21 mouse cellular contexts compared by ENCODE assay signal in genomic region chr13:49465875-49466274, GRCm38 (mm10). TPM values are rescaled to one million over a fixed set of nuclear protein-coding genes. Genes with fewer than 3 reads are reported as not detected.
DNase-seq lines count a peak whose midpoint lies in the region; ATAC-seq and TF ChIP-seq lines count a peak whose summit lies in the region.
"Had no signal": no experiment of that assay in that cellular context is flagged by ENCODE, and none has a peak within 500 bp of the region (broad histone marks: within the 10 kb centered on the region; RNA-seq: fewer than 3 reads in every experiment).

No protein-coding gene starts in this region.

- no peak for DNase-seq in lung, postnatal 0 days (ENCODE audit: low spot score)
- DNase-seq in embryonic facial prominence, embryonic 14.5 days (ENCODE audit: low spot score): no peak
- DNase-seq in right cerebral cortex, postnatal 10 days (ENCODE audit: low spot score in 2 of 2): no peak
- no peak for DNase-seq in spleen, adult 12 weeks (ENCODE audit: low spot score)
- DNase-seq: B cell, adult 2 months; cerebellum, adult 9-11 months; gastrocnemius, postnatal 36 days; heart, postnatal 10 days; kidney, adult 18-20 months; kidney, postnatal 25 days; retina, postnatal 1 day; right cerebral cortex, postnatal 4 days; thymus, postnatal 36 days had no signal

- no peak overlapping the region for H3K9ac ChIP-seq in lung, embryonic 15.5 days
- H3K9ac ChIP-seq in lung, postnatal 0 days (replicated peaks; ENCODE audit: low read depth): no peak overlapping the region
- H3K9ac ChIP-seq in embryonic facial prominence, embryonic 14.5 days (ENCODE audit: low read depth, low read length): no peak overlapping the region; the same call in 1 of the 2 replicates
- H3K9ac ChIP-seq in limb, embryonic 15.5 days: no peak overlapping the region
- no peak overlapping the region for H3K9ac ChIP-seq in forebrain, embryonic 12.5 days
- H3K9ac ChIP-seq: forebrain, embryonic 15.5 days had no signal

- H3K27me3 ChIP-seq in lung, embryonic 15.5 days: no peaks in the 10 kb centered on the region
- no peaks in the 10 kb centered on the region for H3K27me3 ChIP-seq in lung, postnatal 0 days (replicated peaks; ENCODE audit: insufficient read depth, low read length)
- H3K27me3 ChIP-seq in embryonic facial prominence, embryonic 14.5 days (replicated peaks; ENCODE audit: control insufficient read depth, insufficient read depth, low read length): no peaks in the 10 kb centered on the region
- H3K27me3 ChIP-seq in limb, embryonic 15.5 days: no peaks in the 10 kb centered on the region
- H3K27me3 ChIP-seq in forebrain, embryonic 12.5 days: no peaks in the 10 kb centered on the region
- H3K27me3 ChIP-seq: forebrain, embryonic 15.5 days had no signal

- no peak overlapping the region for H3K4me3 ChIP-seq in lung, embryonic 15.5 days
- no peak overlapping the region for H3K4me3 ChIP-seq in lung, postnatal 0 days (ENCODE audit: low read depth, low read length)
- no peak overlapping the region for H3K4me3 ChIP-seq in embryonic facial prominence, embryonic 14.5 days (ENCODE audit: low read depth, low read length)
- H3K4me3 ChIP-seq in limb, embryonic 15.5 days: no peak overlapping the region
- no peak overlapping the region for H3K4me3 ChIP-seq in forebrain, embryonic 12.5 days (replicated peaks)
- H3K4me3 ChIP-seq: forebrain, embryonic 15.5 days; left cerebral cortex, adult 2 months; midbrain, embryonic 10.5 days had no signal

- no peak for ATAC-seq in lung, embryonic 15.5 days (ENCODE audit: borderline replicate concordance, extremely low read depth, low FRiP score, low TSS enrichment)
- ATAC-seq in lung, postnatal 0 days: no peak
- no peak for ATAC-seq in embryonic facial prominence, embryonic 14.5 days (ENCODE audit: low read depth)
- no peak for ATAC-seq in limb, embryonic 15.5 days (ENCODE audit: insufficient number of reproducible peaks, low FRiP score, low TSS enrichment, low read depth)
- peak; percentile 70 for ATAC-seq in megakaryocyte progenitor cell, adult 5-6 weeks (replicated peaks; ENCODE audit: poor library complexity)
- no peak for ATAC-seq in forebrain, embryonic 12.5 days (ENCODE audit: low FRiP score)
- ATAC-seq: forebrain, embryonic 15.5 days had no signal

- 93% methylated on average over 4 of the region's 4 CpGs for WGBS in lung, embryonic 15.5 days
- 94% methylated on average over 4 of the region's 4 CpGs for WGBS in lung, postnatal 0 days
- 92% methylated on average over 4 of the region's 4 CpGs for WGBS in embryonic facial prominence, embryonic 14.5 days
- WGBS in limb, embryonic 15.5 days: 93% methylated on average over 4 of the region's 4 CpGs
- 94% methylated on average over 4 of the region's 4 CpGs for WGBS in forebrain, embryonic 12.5 days

- H3K27ac ChIP-seq in lung, embryonic 15.5 days: peak overlapping the region; percentile 71; the same call in 1 of the 2 replicates
- no peak overlapping the region for H3K27ac ChIP-seq in lung, postnatal 0 days (ENCODE audit: low read length)
- H3K27ac ChIP-seq in embryonic facial prominence, embryonic 14.5 days (replicated peaks; ENCODE audit: low read depth, low read length): peak overlapping the region; percentile 82
- peak overlapping the region; percentile 96 for H3K27ac ChIP-seq in limb, embryonic 15.5 days
- no peak overlapping the region for H3K27ac ChIP-seq in forebrain, embryonic 12.5 days
- H3K27ac ChIP-seq: forebrain, embryonic 15.5 days; left cerebral cortex, adult 2 months; midbrain, embryonic 10.5 days had no signal

- H3K4me2 ChIP-seq in lung, embryonic 15.5 days: no peak overlapping the region
- no peak overlapping the region for H3K4me2 ChIP-seq in lung, postnatal 0 days (replicated peaks; ENCODE audit: low read depth, low read length)
- H3K4me2 ChIP-seq in embryonic facial prominence, embryonic 14.5 days (ENCODE audit: low read depth, low read length): 0 out of 2 replicates have a peak overlapping the region, but pooled peaks have one; percentile 13
- no peak overlapping the region for H3K4me2 ChIP-seq in limb, embryonic 15.5 days
- no peak overlapping the region for H3K4me2 ChIP-seq in forebrain, embryonic 12.5 days
- H3K4me2 ChIP-seq: forebrain, embryonic 15.5 days; heart, embryonic 11.5 days had no signal

- TF ChIP-seq EP300 in lung, postnatal 0 days (IDR thresholded peaks at IDR 0.05): no peak

- H3K36me3 ChIP-seq in lung, embryonic 15.5 days: peaks cover 24% of the 10 kb centered on the region; the same call in 1 of the 2 replicates
- peaks cover 8% of the 10 kb centered on the region for H3K36me3 ChIP-seq in lung, postnatal 0 days (ENCODE audit: insufficient read depth, low read length)
- peaks cover 40% of the 10 kb centered on the region for H3K36me3 ChIP-seq in embryonic facial prominence, embryonic 14.5 days (ENCODE audit: control insufficient read depth, insufficient read depth, low read length)
- peaks cover 32% of the 10 kb centered on the region for H3K36me3 ChIP-seq in limb, embryonic 15.5 days
- H3K36me3 ChIP-seq in forebrain, embryonic 12.5 days (replicated peaks): peaks cover 42% of the 10 kb centered on the region

- peaks cover 4% of the 10 kb centered on the region; the same call in 1 of the 2 replicates for H3K4me1 ChIP-seq in lung, embryonic 15.5 days
- H3K4me1 ChIP-seq in lung, postnatal 0 days (ENCODE audit: insufficient read depth, low read depth, low read length): no peaks in the 10 kb centered on the region; the same call in 1 of the 2 replicates
- H3K4me1 ChIP-seq in embryonic facial prominence, embryonic 14.5 days (ENCODE audit: control insufficient read depth, insufficient read depth, low read length): peaks cover 25% of the 10 kb centered on the region
- peaks cover 44% of the 10 kb centered on the region for H3K4me1 ChIP-seq in limb, embryonic 15.5 days
- H3K4me1 ChIP-seq in forebrain, embryonic 12.5 days: no peaks in the 10 kb centered on the region
- H3K4me1 ChIP-seq: forebrain, embryonic 15.5 days; midbrain, embryonic 10.5 days had no signal

- H3K9me3 ChIP-seq in lung, embryonic 15.5 days: no peaks in the 10 kb centered on the region
- no peaks in the 10 kb centered on the region for H3K9me3 ChIP-seq in lung, postnatal 0 days (ENCODE audit: low read length)
- H3K9me3 ChIP-seq in embryonic facial prominence, embryonic 14.5 days (ENCODE audit: control insufficient read depth, low read length): no peaks in the 10 kb centered on the region
- no peaks in the 10 kb centered on the region for H3K9me3 ChIP-seq in limb, embryonic 15.5 days
- H3K9me3 ChIP-seq in forebrain, embryonic 12.5 days: no peaks in the 10 kb centered on the region
- H3K9me3 ChIP-seq: forebrain, embryonic 15.5 days; midbrain, embryonic 10.5 days had no signal

- no peak for TF ChIP-seq CTCF in lung, postnatal 0 days (IDR thresholded peaks at IDR 0.05)

RNA-seq across cellular contexts. Expression of gene Tes3-ps, which starts 27.2 kb away (rescaled TPM):
- 0.94 and 1.4 TPM in 2 replicates for polyA plus RNA-seq in lung, embryonic 15.5 days (2015; fragmentation: Nextera tagmentation; extraction: Ambion mirVana)
- polyA plus RNA-seq in lung, postnatal 0 days (2015; fragmentation: Nextera tagmentation; extraction: Ambion mirVana): 0.35 and 0.49 TPM in 2 replicates
- polyA plus RNA-seq in embryonic facial prominence, embryonic 14.5 days (2014; fragmentation: Nextera tagmentation; extraction: Ambion mirVana): 0.81 and 0.97 TPM in 2 replicates
- polyA plus RNA-seq in limb, embryonic 15.5 days (2015; fragmentation: Nextera tagmentation; extraction: Ambion mirVana): 0.72 and 0.88 TPM in 2 replicates
- 1.3 and 1.7 TPM in 2 replicates for total RNA-seq in megakaryocyte progenitor cell, adult 5-6 weeks (2015)
- 1.9 and 3.1 TPM in 2 replicates for total RNA-seq in megakaryocyte progenitor cell, adult 5-6 weeks (2017)
- polyA plus RNA-seq in forebrain, embryonic 12.5 days (2016; fragmentation: Nextera tagmentation; extraction: Ambion mirVana): 0.97 and 1.5 TPM in 2 replicates

RNA-seq across cellular contexts. Expression of gene Ecm2, which starts 38.7 kb away (rescaled TPM):
- polyA plus RNA-seq in lung, embryonic 15.5 days (2015; fragmentation: Nextera tagmentation; extraction: Ambion mirVana): 1.3 and 1.6 TPM in 2 replicates
- polyA plus RNA-seq in lung, postnatal 0 days (2015; fragmentation: Nextera tagmentation; extraction: Ambion mirVana): 3.1 and 3.6 TPM in 2 replicates
- 1.7 TPM in 2 replicates for polyA plus RNA-seq in embryonic facial prominence, embryonic 14.5 days (2014; fragmentation: Nextera tagmentation; extraction: Ambion mirVana)
- polyA plus RNA-seq in limb, embryonic 15.5 days (2015; fragmentation: Nextera tagmentation; extraction: Ambion mirVana): 4.0 and 7.2 TPM in 2 replicates
- not detected in 2 replicates for total RNA-seq in megakaryocyte progenitor cell, adult 5-6 weeks (2015)
- 0.10 and 0.17 TPM in 2 replicates for total RNA-seq in megakaryocyte progenitor cell, adult 5-6 weeks (2017)
- 0.58 and 0.84 TPM in 2 replicates for polyA plus RNA-seq in forebrain, embryonic 12.5 days (2016; fragmentation: Nextera tagmentation; extraction: Ambion mirVana)

RNA-seq across cellular contexts. Expression of gene Ippk, which starts 44.8 kb away (rescaled TPM):
- 15.1 and 15.2 TPM in 2 replicates for polyA plus RNA-seq in lung, embryonic 15.5 days (2015; fragmentation: Nextera tagmentation; extraction: Ambion mirVana)
- 12.0 and 12.6 TPM in 2 replicates for polyA plus RNA-seq in lung, postnatal 0 days (2015; fragmentation: Nextera tagmentation; extraction: Ambion mirVana)
- 13.8 and 14.5 TPM in 2 replicates for polyA plus RNA-seq in embryonic facial prominence, embryonic 14.5 days (2014; fragmentation: Nextera tagmentation; extraction: Ambion mirVana)
- 14.2 and 14.7 TPM in 2 replicates for polyA plus RNA-seq in limb, embryonic 15.5 days (2015; fragmentation: Nextera tagmentation; extraction: Ambion mirVana)
- total RNA-seq in megakaryocyte progenitor cell, adult 5-6 weeks (2015): 4.6 and 5.1 TPM in 2 replicates
- 12.1 and 15.3 TPM in 2 replicates for total RNA-seq in megakaryocyte progenitor cell, adult 5-6 weeks (2017)
- polyA plus RNA-seq in forebrain, embryonic 12.5 days (2016; fragmentation: Nextera tagmentation; extraction: Ambion mirVana): 15.2 and 15.6 TPM in 2 replicates

Comparison
In these comparisons a context has a peak if more than half of its experiments do, and no peak if none do; other contexts are left out.
1. H3K27ac ChIP-seq: peak in lung, embryonic 15.5 days (single experiment), embryonic facial prominence, embryonic 14.5 days (single experiment) and limb, embryonic 15.5 days (single experiment); none in lung, postnatal 0 days (single experiment) and forebrain, embryonic 12.5 days (single experiment).